Mouse (Mus musculus): ENCODE data around the gene Ppp1r9a.

- TF ChIP-seq CTCF (IDR thresholded peaks at IDR 0.05; ENCODE audit: extremely low read depth, insufficient read depth, low read length) (no peak), POLR2A (IDR thresholded peaks at IDR 0.05; ENCODE audit: extremely low read depth, insufficient read depth, low read length) (no peak)
Measured at GRCm38 (mm10) chr6:5187586-5187985, 284.9 kb downstream of the Ppp1r9a start.

Measured in cortical plate, adult 2 months (tissue).